Mouse (Mus musculus) liver, embryonic 14.5 days (tissue): ENCODE measurements around the gene Kif13a.

Experiments
- CTCF ChIP-seq: IDR thresholded peaks from 2 replicates; pipeline ENCODE4 v1.5.1; 2016; ENCODE audit warnings: antibody characterized with exemption, low read depth, control low read depth
- EP300 ChIP-seq: IDR thresholded peaks from 2 replicates; pipeline ENCODE4 v1.6.1; 2016; ENCODE audit warnings: antibody characterized with exemption, low read depth

GRCm38 (mm10) chr13:46798156-46798555 is 131.5 kb downstream of the Kif13a start:
- TF ChIP-seq CTCF (peak; percentile 95), EP300 (no peak)
